In the genomic region with DNA sequence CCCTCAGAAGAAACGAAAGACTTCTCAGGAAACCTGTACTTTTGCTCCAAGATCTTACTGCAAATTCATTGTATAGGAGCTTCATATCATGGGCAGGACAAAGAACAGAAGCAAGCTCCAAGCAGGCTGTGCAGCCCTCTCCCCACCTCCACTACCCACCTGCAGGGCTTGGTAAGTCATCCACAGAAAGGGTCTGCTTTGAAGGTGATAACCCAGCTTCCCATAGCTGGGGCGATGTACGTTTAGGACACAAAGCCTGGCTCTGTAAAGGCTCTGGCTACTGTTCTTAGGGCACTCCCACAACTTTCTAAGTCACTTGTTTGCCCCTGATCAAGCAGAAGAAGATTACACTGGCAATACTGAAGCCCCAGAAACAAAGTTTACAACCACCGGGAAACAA, we compare ENCODE assay signal across 18 mouse cellular contexts. TPM values are rescaled to one million over a fixed set of nuclear protein-coding genes. Genes with fewer than 3 reads are reported as not detected.
"Had no signal": no experiment of that assay in that cellular context is flagged by ENCODE, and none has a peak within 500 bp of the region (broad histone marks: within the 10 kb centered on the region; RNA-seq: fewer than 3 reads in every experiment).

No protein-coding gene starts in this region.

- H3K27ac ChIP-seq: lung, embryonic 15.5 days; macrophage; midbrain, embryonic 12.5 days; neural tube, embryonic 12.5 days; stomach, embryonic 15.5 days; stomach, postnatal 0 days had no signal

- H3K9ac ChIP-seq: liver, postnatal 0 days; lung, embryonic 15.5 days; midbrain, embryonic 12.5 days; neural tube, embryonic 12.5 days; stomach, embryonic 15.5 days had no signal

- DNase-seq: liver, postnatal 0 days; lung, adult 2 months; lung, postnatal 14 days; lung, postnatal 36 days; midbrain, embryonic 14.5 days; right cerebral cortex, postnatal 14 days; thymus, adult 2 months; thymus, postnatal 36 days had no signal

- ATAC-seq: liver, postnatal 0 days; lung, postnatal 0 days had no signal

- H3K4me3 ChIP-seq: lung, embryonic 15.5 days; megakaryocyte, embryonic 14.5 days; midbrain, embryonic 12.5 days; neural tube, embryonic 12.5 days; stomach, embryonic 15.5 days had no signal

- H3K9me3 ChIP-seq: lung, embryonic 15.5 days; megakaryocyte, embryonic 14.5 days; midbrain, embryonic 12.5 days; neural tube, embryonic 12.5 days; stomach, embryonic 15.5 days had no signal

- H3K4me2 ChIP-seq: lung, embryonic 15.5 days; midbrain, embryonic 12.5 days; neural tube, embryonic 12.5 days; stomach, embryonic 15.5 days had no signal

- H3K36me3 ChIP-seq: lung, embryonic 15.5 days; midbrain, embryonic 12.5 days; neural tube, embryonic 12.5 days; stomach, embryonic 15.5 days had no signal

RNA-seq across cellular contexts. Expression of a gene that starts 5.5 kb away (rescaled TPM):
- polyA plus RNA-seq: liver, postnatal 0 days; lung, adult 2 months; lung, embryonic 15.5 days; lung, postnatal 0 days; macrophage; midbrain, embryonic 12.5 days; midbrain, embryonic 14.5 days; midbrain, postnatal 0 days; spleen, adult 2 months had no signal
